Mouse (Mus musculus) ovary, adult 18-20 months (tissue): ENCODE data around the gene Olfr66.
A peak's percentile ranks its signal among the peaks of the same experiment; 100 is the strongest.

Experiments used
- DNase-seq: peaks from one replicate; pipeline ENCODE4 v3.0.0; 2022; ENCODE audit warnings: low spot score, mixed read lengths

Olfr66 gene

GRCm38 (mm10) chr7:103886152-103886551, at the start of gene Olfr66:
TSS of gene Olfr66 (minus strand) at chr7:103886252.
- no peak for DNase-seq

- no peak for DNase-seq
These were observed 48.2 kb upstream of the Olfr66 start, which contains the start of gene Olfr632 for GRCm38 (mm10) chr7:103934264-103934663. TSS of gene Olfr632 (plus strand) at chr7:103934347.

GRCm38 (mm10) chr7:103928525-103928924, 42.5 kb upstream of the Olfr66 start, which contains the start of gene Olfr631:
TSS of gene Olfr631 (plus strand) at chr7:103928825.
- no peak for DNase-seq

GRCm38 (mm10) chr7:103915338-103915737, 29.3 kb upstream of the Olfr66 start:
- DNase-seq, result no peak

- DNase-seq, result no peak
These were observed 27.0 kb upstream of the Olfr66 start for GRCm38 (mm10) chr7:103912969-103913511.

- peak; percentile 2 for DNase-seq
These were observed 24.0 kb upstream of the Olfr66 start for GRCm38 (mm10) chr7:103910047-103910446.

GRCm38 (mm10) chr7:103903187-103903586, 17.1 kb upstream of the Olfr66 start, which contains the start of gene Olfr65:
TSS of gene Olfr65 (plus strand) at chr7:103903487.
- no peak for DNase-seq

GRCm38 (mm10) chr7:103894385-103894784, 8.3 kb upstream of the Olfr66 start, which contains the start of gene Olfr64:
TSS of gene Olfr64 (minus strand) at chr7:103894485.
- DNase-seq, result no peak

GRCm38 (mm10) chr7:103877093-103877492, 9.0 kb downstream of the Olfr66 start:
- DNase-seq, result no peak

- DNase-seq, result no peak
These were observed 11.6 kb downstream of the Olfr66 start for GRCm38 (mm10) chr7:103874451-103874850.

GRCm38 (mm10) chr7:103873064-103873463, 13.0 kb downstream of the Olfr66 start:
- no peak for DNase-seq

GRCm38 (mm10) chr7:103870667-103871066, 15.4 kb downstream of the Olfr66 start:
- DNase-seq, result no peak

- DNase-seq, result no peak
These were observed 20.3 kb downstream of the Olfr66 start for GRCm38 (mm10) chr7:103865716-103866115.

- no peak for DNase-seq
These were observed 24.5 kb downstream of the Olfr66 start for GRCm38 (mm10) chr7:103861531-103861930.

- peak; percentile 52 for DNase-seq
These were observed 25.2 kb downstream of the Olfr66 start for GRCm38 (mm10) chr7:103860855-103861254.

- no peak for DNase-seq
These were observed 27.0 kb downstream of the Olfr66 start for GRCm38 (mm10) chr7:103859076-103859475.

- DNase-seq, result no peak
These were observed 31.4 kb downstream of the Olfr66 start for GRCm38 (mm10) chr7:103854669-103855068.

GRCm38 (mm10) chr7:103853090-103853489, 33.0 kb downstream of the Olfr66 start, which contains the start of gene Hbb-y:
TSS of gene Hbb-y (minus strand) at chr7:103853216.
- no peak for DNase-seq

GRCm38 (mm10) chr7:103844525-103845325, 41.3 kb downstream of the Olfr66 start:
- DNase-seq, result no peak

GRCm38 (mm10) chr7:103843034-103843433, 43.0 kb downstream of the Olfr66 start, which contains the start of gene Hbb-bh1:
TSS of gene Hbb-bh1 (minus strand) at chr7:103843164.
- DNase-seq, result no peak

- no peak for DNase-seq
These were observed 45.8 kb downstream of the Olfr66 start, which contains the start of gene Hbb-bh2 for GRCm38 (mm10) chr7:103840268-103840667. TSS of gene Hbb-bh2 (minus strand) at chr7:103840520.
